Mouse (Mus musculus) ES-Bruce4 (cell line): ENCODE results near the gene Naa35.

ENCODE experiments used
- CTCF ChIP-seq: IDR thresholded peaks from one replicate; pipeline ENCODE4 v1.8.1; 2011; ENCODE audit warnings: low read depth, low read length
- EP300 ChIP-seq: IDR thresholded peaks from 2 replicates; pipeline ENCODE4 v1.6.1; 2011; ENCODE audit warnings: low read depth, low read length; ENCODE audit not compliant: insufficient read depth

DNA sequence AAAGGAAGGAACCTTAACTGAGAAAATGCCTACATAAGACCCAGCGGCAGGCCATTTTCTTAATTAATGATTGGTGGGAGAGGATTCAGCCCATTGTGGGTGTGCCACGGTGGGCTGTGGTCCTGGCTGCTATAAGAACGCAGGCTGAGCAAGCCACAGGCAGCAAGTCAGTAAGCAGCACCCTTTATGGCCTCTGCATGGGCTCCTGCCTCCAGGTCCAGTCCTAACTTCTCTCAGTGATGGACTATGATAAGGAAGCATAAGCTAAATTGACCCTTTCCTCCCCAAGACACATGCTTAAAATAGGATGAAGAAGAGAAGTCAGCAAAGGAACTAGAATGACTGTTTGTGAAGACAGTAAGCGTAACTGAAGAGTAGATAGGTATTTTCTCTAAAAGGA lies 30.1 kb downstream of the Naa35 start:
- TF ChIP-seq EP300 (no peak), CTCF (no peak)
